Mouse (Mus musculus) spleen, postnatal 10 days (tissue): ENCODE results near the gene Pigx.

Experiments
- DNase-seq, 2 experiments: peaks; one replicate each; pipeline ENCODE4 v3.0.0; 2021 to 2022; ENCODE audit warnings: low spot score in 2 of 2

The Pigx gene

DNA sequence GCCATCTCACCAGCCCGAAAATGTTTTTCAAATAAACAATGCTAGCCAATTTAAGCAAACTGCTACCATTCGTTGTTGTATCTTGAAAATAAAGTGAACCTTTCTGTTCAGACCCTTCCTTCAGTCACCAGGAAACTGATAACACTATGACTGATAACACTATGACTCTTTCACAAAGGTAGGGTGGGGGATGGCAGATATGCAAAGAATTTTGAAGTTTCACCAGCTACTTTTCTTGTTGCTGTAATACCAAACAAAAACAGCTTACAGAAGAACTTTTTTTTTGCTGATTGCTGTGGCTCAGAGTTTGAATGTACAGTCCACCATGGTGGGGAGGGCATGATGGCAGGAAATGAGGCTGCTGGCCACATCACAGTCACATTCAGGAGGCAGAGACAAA, 37.3 kb downstream of the Pigx start:
- no peak for DNase-seq

DNA sequence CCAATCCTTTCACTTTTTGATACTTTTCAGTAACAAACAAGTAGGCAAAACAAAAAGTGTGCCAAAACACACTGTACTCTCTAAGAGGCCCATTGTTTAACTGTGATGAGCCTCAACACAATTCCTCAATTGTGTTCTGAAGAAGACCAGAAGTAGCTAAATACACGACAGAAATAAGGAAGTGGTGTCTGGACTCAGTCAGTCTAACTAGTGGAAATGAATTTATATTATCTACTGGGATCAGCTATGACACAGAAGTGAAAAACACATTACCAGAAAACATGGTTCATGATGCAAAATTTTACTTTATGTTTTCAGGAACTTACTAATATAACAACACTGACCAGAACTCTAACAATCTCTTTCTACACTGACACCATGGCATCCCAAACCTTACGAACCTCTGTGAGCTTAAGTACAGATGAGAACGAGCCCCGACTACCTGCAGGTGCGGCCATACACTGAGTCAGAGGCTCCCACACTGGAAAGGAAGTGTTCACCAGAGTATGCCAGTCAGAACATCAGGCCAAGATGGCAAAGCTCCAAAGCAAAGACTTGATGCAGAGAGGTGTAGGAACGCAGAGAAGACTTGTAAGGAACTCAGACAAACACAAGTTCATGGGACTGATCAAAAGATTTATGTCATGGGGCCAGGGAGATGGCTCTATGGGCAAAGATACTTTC, 39.6 kb downstream of the Pigx start:
- DNase-seq, result no peak

GRCm38 (mm10) chr16:32058817-32059216, 40.7 kb downstream of the Pigx start:
- DNase-seq, result no peak

DNA sequence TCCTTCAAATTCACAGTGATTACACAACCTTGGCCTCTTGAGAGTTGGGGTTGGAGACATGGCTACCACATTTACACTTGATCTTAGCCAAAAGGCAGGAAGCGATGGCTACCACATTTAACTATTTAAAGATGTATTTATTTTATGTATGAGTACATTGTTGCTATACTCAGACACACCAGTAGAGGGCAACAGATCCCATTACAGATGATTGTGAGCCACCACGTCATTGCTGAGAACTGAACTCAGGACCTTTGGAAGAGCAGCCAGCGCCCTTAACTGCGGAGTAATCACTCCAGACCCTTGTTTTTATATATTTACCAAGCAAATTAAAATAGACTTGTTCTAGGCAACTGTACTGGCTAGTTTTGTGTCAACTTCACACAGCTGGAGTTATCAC, 57.2 kb downstream of the Pigx start:
- DNase-seq, result no peak
